Mouse (Mus musculus) liver, embryonic 18 days (tissue): ENCODE results near the gene Rnf207. TPM values are rescaled to one million over a fixed set of nuclear protein-coding genes. Genes with fewer than 3 reads are reported as not detected.

ENCODE experiments used
- polyA plus RNA-seq: library from polyadenylated mRNA; depleted of rRNA; stranded (reverse); fragments of >200 nt; gene quantifications from 2 replicates; pipeline ENCODE4 v1.2.3, GENCODE M21; 2012; rRNA removed

Gene Rnf207
- 0.10 and 0.15 TPM in 2 replicates for polyA plus RNA-seq

DNA sequence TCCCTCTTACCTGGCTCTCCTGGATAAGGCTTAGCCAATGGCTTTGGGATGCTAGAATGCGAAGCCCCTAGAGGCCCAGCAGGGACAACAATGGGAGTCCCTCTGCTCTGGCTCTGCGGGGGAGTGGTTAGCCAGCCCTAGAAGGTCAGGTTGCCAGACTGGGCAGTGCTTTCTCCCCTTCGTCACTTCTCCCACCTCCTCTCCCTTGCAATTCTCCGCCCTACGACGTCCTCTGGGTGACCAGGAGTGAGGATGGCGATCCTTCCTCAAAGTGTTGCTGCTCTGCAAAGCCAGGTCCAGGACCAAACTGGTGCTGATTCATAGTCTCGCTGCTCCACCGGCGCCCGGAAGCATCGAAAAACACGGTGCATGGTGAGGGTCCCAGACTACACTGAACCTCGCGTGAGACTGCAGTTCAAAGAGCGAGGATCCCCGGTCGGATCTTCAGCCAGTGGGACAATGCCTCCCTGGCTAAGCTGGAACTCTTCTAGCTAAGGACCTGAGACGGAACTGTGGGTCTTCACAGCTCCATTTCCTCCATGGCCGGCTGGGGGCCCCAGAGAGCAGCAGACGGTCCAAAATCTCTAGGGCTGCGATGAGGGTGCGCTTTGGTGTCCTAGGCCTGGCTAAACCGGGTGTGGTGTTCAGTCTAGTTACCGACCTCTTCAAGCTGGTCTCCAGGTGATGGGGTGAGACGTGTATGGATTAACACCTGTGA is at the start of gene Rnf207:
Rnf207 (minus strand) TSS at position 477 of the 718 bp plus-strand sequence.

GRCm38 (mm10) chr4:152338419-152339292 is 19.9 kb upstream of the Rnf207 start, which contains the start of gene Chd5:
Chd5 (plus strand) TSS chr4:152338651.

DNA sequence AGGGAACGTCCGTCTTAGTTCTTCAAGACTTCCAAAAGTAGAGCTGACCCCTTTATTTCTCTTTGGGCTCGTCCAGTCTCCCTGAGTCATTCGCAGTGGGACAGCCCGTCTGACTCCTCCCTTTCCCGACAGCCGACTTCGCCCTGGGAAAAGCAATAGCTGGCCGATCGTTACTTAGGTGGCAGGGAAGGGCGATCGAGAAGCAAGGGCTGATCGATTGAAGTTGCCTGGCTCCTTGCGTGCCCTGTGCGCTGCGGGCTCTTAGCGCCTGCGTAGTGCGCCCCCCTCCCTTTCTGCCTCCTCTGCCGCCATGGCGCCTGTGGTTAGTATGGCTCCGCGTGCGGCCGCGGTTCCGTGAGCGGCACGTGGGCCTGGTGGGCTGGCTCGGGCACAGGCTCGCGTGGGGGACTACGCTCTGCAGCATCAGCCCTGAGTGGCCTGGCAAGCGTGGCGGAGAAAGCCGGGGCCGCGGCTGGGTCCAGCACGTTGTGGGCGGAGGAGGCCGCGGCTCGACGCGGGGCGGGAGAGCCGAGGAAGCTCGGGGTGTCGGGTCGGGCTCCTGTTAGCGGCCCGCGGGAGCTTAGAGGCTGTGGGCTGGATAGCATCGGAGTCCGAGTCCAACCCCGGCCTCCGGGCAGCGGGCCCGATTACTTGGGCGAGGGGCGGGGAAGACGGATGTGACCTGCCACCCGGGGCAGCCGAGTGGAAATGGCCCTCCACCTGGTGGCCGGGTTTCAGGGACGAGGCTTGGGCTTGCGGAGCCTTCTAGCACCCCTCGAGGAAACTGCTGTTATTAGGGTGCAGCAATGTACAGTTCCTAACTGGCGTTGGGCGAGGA is 7.0 kb upstream of the Rnf207 start, which contains the start of gene Rpl22:
Rpl22 (plus strand) TSS at position 169 of the 838 bp plus-strand sequence.

DNA sequence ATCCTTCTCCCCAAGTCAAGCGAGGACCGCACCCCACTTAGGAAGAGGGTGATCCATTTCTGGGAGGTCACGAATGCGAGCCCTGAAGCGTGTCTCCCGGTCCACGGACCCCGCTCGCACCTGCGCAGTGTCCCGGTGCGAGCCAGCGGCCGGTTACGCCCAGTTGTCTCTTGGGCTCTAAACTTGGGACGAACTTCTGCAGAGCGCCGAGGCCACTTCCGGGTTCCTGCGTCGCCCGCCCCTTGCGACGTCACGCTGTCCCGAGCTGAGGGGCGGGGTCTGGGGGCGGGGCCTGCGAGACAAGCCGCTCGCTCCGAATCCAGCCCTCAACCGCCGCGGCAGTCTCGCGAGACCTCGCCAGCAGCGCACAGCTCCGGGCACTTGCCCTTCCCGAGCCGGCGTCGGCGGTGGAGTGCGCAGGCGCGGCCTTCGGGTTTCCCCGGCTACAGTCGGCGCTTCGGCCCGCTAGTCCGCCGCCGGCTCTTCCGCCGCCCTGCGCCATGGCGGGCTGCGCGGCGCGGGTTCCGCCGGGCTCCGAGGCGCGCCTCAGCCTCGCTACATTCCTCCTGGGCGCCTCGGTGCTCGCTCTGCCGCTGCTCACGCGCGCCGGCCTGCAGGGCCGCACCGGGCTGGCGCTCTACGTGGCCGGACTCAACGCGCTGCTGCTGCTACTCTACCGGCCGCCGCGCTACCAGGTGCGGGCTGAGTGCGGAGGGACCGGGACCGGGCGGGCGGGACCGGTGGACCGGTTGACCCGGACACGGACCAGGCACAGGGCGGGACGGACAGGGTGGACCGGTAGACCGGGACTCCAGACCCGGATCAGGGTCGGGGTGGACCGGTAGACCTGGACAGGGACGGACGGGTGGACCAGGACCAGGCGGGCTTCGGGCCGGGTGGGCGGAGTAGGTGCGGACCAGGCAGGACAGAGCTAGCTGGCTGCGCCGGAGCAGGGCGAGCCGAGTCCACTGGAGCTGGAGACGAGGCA is 21.6 kb downstream of the Rnf207 start, which contains the start of gene Icmt:
Icmt (plus strand) TSS at position 354 of the 988 bp plus-strand sequence.

GRCm38 (mm10) chr4:152291562-152291961 is 27.2 kb downstream of the Rnf207 start, which contains the start of gene Hes3:
Hes3 (minus strand) TSS chr4:152291662.

GRCm38 (mm10) chr4:152273621-152274236 is 45.1 kb downstream of the Rnf207 start, which contains the start of gene Gpr153:
Gpr153 (plus strand) TSS chr4:152274232.

Other genes with a start within 250 kb of the Rnf207 start
- 2.6 TPM in 2 replicates for gene Plekhg5, start 246.5 kb downstream of the Rnf207 start, polyA plus RNA-seq
- gene Tnfrsf25, start 203.1 kb downstream of the Rnf207 start, polyA plus RNA-seq, result 0.39 and 0.46 TPM in 2 replicates
- 1.3 and 1.6 TPM in 2 replicates for gene Espn, start 166.6 kb downstream of the Rnf207 start, polyA plus RNA-seq
- not detected in 2 replicates for gene Hes2, start 160.1 kb downstream of the Rnf207 start, polyA plus RNA-seq
- 9.0 and 9.1 TPM in 2 replicates for gene Acot7, start 140.9 kb downstream of the Rnf207 start, polyA plus RNA-seq
- gene Gpr153, start 44.8 kb downstream of the Rnf207 start, polyA plus RNA-seq, result 1.4 TPM in 2 replicates
- gene Hes3, start 27.3 kb downstream of the Rnf207 start, polyA plus RNA-seq, result not detected in 2 replicates
- gene Icmt, start 21.8 kb downstream of the Rnf207 start, polyA plus RNA-seq, result 5.0 and 5.1 TPM in 2 replicates
- gene Rpl22, start 6.7 kb upstream of the Rnf207 start, polyA plus RNA-seq, result 335 and 350 TPM in 2 replicates
- 0.04 and 0.05 TPM in 2 replicates for gene Chd5, start 19.7 kb upstream of the Rnf207 start, polyA plus RNA-seq
- 0.08 and 0.13 TPM in 2 replicates for gene Nphp4, start 157.7 kb upstream of the Rnf207 start, polyA plus RNA-seq
- 3.2 and 4.2 TPM in 2 replicates for gene Kcnab2, start 158.9 kb upstream of the Rnf207 start, polyA plus RNA-seq